Mouse (Mus musculus) hindbrain, embryonic 16.5 days (tissue): ENCODE measurements around the gene Rusc2. TPM values are rescaled to one million over a fixed set of nuclear protein-coding genes. Genes with fewer than 3 reads are reported as not detected.

Experiments used
- ATAC-seq: fragments of 200-750 bp; cut with Nextera tagmentation; 2 replicates; pipeline ENCODE4 v1.8.0; 2017; ENCODE audit warnings: moderate TSS enrichment, moderate library complexity
- H3K27ac ChIP-seq: fragments of 300-500 bp; sonication (generic); 2 replicates; pipeline ENCODE4 v1.5.1; 2014; ENCODE audit warnings: low read depth, mild to moderate bottlenecking, control low read depth, low read length, moderate library complexity
- H3K27me3 ChIP-seq: fragments of 300-500 bp; sonication (generic); replicated peaks from 2 replicates; pipeline ENCODE4 v1.6.1; 2014; ENCODE audit warnings: low read length; ENCODE audit not compliant: control insufficient read depth, insufficient read depth
- H3K36me3 ChIP-seq: fragments of 300-500 bp; sonication (generic); 2 replicates; pipeline ENCODE4 v1.6.1; 2014; ENCODE audit warnings: mild to moderate bottlenecking, low read length, moderate library complexity, mixed read lengths; ENCODE audit not compliant: control insufficient read depth, insufficient read depth
- H3K4me1 ChIP-seq: fragments of 300-500 bp; sonication (generic); 2 replicates; pipeline ENCODE4 v1.6.1; 2014; ENCODE audit warnings: low read depth, low read length; ENCODE audit not compliant: control insufficient read depth, insufficient read depth
- H3K4me2 ChIP-seq: fragments of 300-500 bp; sonication (generic); 2 replicates; pipeline ENCODE4 v1.6.1; 2014; ENCODE audit warnings: mild to moderate bottlenecking, low read length, control low read depth, moderate library complexity
- H3K4me3 ChIP-seq: fragments of 300-500 bp; sonication (generic); 2 replicates; pipeline ENCODE4 v1.5.1; 2014; ENCODE audit warnings: mild to moderate bottlenecking, low read length, control low read depth, moderate library complexity
- H3K9ac ChIP-seq: fragments of 300-500 bp; sonication (generic); 2 replicates; pipeline ENCODE4 v1.6.1; 2014; ENCODE audit warnings: low read depth, mild to moderate bottlenecking, control low read depth, low read length, moderate library complexity
- H3K9me3 ChIP-seq: fragments of 300-500 bp; sonication (generic); 2 replicates; pipeline ENCODE4 v1.6.1; 2014; ENCODE audit warnings: mild to moderate bottlenecking, low read length, moderate library complexity; ENCODE audit not compliant: control insufficient read depth
- WGBS: fragments of 180-500 bp; shearing (Covaris S2); extraction: QIAGEN DNeasy Blood & Tissue Kit; methylation state at CpG from one replicate; pipeline ENCODE4 v1.1.7; 2014; 5-methylcytosine and 5-hydroxymethylcytosine counted together
- polyA plus RNA-seq: library from polyadenylated mRNA; unstranded; fragments of >200 nt; fragmentation: Nextera tagmentation; extraction: Ambion mirVana; gene quantifications from 2 replicates; pipeline ENCODE4 v1.2.1, GENCODE M21; 2015

Rusc2 gene
- polyA plus RNA-seq, 1 experiment from 2014 or later: 70.8 TPM

DNA sequence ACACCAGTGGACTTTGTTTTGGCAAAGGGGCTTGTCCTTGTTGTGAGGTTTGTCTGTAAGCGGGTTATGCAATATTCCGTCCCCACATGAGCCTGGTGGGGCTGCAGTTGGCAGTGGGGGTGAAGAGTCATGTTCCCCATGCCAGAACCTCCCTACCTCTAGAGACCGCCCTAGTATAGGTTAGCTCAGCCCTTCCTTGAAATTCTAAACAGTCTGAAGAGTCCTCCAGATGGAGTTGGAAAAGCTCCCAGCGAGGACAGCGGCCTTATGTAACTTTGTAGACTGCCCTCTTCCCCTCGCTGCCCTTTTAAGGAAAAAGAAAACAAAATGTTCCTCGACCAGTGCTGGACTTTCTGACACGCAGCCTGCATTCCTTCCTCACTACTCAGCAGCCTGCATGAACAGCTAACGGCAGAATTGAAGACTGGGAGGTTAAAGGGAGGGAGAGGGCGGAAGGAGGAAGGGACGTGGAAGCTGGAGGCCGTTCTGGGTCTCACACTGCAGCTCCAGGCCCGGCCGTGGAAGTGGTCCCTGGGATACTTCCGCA is 12.6 kb downstream of the Rusc2 start:
- WGBS: 66% methylated on average over 15 of the region's 15 CpGs
- Histone ChIP-seq H3K4me2 (no peak overlapping the region), H3K4me1 (peaks cover 16% of the 10 kb centered on the region), H3K27me3 (no peaks in the 10 kb centered on the region), H3K27ac (peak overlapping the region; percentile 42; the same call in 1 of the 2 replicates), H3K9ac (no peak overlapping the region), H3K4me3 (no peak overlapping the region), H3K36me3 (no peaks in the 10 kb centered on the region), H3K9me3 (no peaks in the 10 kb centered on the region)
- ATAC-seq: no peak

DNA sequence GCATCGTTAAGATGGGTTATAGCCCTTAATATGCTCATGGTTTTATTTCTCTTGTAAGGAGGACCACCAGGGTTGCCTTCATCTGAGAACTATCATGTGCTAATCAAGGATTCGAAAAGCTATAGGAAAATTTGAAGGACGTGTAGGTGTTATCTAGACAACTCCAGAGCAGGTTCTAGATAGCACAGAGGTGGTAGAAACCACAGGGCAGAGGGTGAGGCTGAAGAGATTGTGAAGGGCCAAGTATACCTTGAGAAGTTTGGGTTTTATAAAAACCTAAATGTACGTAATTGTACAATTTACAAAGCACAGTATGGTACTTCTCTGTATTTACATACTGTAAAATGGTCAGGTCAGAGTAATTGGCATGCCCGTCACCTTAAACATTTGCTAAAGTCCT is 13.4 kb downstream of the Rusc2 start:
- H3K4me1 ChIP-seq: peaks cover 21% of the 10 kb centered on the region
- H3K4me3 ChIP-seq: no peak overlapping the region
- WGBS: 94% methylated on average over 5 of the region's 5 CpGs
- no peaks in the 10 kb centered on the region for H3K36me3 ChIP-seq
- peak overlapping the region; percentile 42; the same call in 1 of the 2 replicates for H3K27ac ChIP-seq
- no peaks in the 10 kb centered on the region for H3K9me3 ChIP-seq
- H3K27me3 ChIP-seq: no peaks in the 10 kb centered on the region
- H3K9ac ChIP-seq: no peak overlapping the region
- no peak for ATAC-seq
- no peak overlapping the region for H3K4me2 ChIP-seq

DNA sequence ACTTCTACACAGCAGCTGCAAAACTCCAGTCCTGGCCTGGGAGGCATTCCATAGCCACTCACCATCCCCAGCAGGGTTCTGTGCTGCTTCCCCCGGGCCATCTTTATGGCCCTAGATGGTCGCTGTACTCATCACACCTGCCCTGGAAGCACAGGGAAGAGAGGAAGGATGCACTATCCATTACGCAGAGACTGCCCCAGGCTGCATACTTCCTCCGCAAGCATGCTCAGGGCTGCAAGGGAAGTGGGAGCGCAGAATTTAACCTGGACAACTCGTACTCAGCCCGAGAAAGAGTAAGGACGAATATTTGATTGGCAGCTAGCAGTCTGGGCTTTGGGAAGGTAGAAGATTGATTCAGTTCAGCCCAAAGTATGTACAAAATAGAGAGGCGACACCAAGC is 14.1 kb downstream of the Rusc2 start:
- no peaks in the 10 kb centered on the region for H3K36me3 ChIP-seq
- ATAC-seq: no peak
- H3K4me1 ChIP-seq: peaks cover 21% of the 10 kb centered on the region
- WGBS: 76% methylated on average over 9 of the region's 9 CpGs
- no peak overlapping the region for H3K9ac ChIP-seq
- no peak overlapping the region for H3K4me2 ChIP-seq
- no peaks in the 10 kb centered on the region for H3K27me3 ChIP-seq
- H3K9me3 ChIP-seq: no peaks in the 10 kb centered on the region
- H3K27ac ChIP-seq: no peak overlapping the region
- no peak overlapping the region for H3K4me3 ChIP-seq

DNA sequence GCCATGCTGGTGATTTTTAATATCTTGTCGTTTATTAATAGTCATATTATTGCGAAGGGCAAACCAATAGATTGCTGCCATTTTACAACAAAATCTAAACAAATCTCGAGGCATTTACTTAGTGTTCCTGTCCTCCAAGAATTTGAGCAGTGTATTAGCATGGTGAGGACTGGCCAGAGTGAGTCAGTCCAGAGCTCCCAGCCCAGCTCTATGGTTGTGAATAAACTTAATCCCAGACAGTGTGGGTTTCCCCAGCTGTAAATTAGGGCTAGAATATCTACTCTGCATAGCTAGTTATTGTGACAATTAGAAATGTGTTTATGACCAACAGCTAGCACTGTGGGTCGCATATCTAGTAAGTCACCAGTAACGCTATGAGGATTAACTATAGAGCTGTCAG is 14.6 kb downstream of the Rusc2 start:
- peaks cover 26% of the 10 kb centered on the region for H3K4me1 ChIP-seq
- H3K36me3 ChIP-seq: no peaks in the 10 kb centered on the region
- 94% methylated on average over 5 of the region's 5 CpGs for WGBS
- no peaks in the 10 kb centered on the region for H3K27me3 ChIP-seq
- no peak overlapping the region for H3K4me2 ChIP-seq
- no peak overlapping the region for H3K4me3 ChIP-seq
- no peak for ATAC-seq
- no peaks in the 10 kb centered on the region for H3K9me3 ChIP-seq
- H3K9ac ChIP-seq: no peak overlapping the region
- H3K27ac ChIP-seq: no peak overlapping the region

DNA sequence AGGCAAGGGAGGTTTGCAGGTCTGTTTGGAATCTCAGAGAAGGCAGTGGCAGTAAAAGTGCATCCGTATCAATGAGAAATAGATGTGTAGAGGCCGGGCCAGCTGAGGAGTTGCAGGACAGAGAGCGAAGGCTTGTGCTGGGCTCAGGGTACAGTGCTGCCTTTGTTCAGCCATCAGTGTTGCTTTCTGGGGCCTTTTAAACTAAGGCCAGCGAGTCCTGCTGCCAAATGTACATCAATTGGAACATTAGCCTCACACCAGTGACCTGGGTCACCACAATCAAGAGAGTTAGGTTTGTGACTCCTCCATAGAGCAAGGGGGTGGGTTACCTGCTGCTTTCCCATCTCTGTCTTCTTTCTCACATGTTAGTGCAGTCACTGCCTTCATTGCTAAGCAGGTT is 16.2 kb downstream of the Rusc2 start:
- Histone ChIP-seq H3K27ac (peak overlapping the region; percentile 55), H3K4me3 (no peak overlapping the region), H3K27me3 (no peaks in the 10 kb centered on the region), H3K36me3 (no peaks in the 10 kb centered on the region), H3K9me3 (no peaks in the 10 kb centered on the region), H3K4me2 (no peak overlapping the region), H3K4me1 (peaks cover 26% of the 10 kb centered on the region), H3K9ac (no peak overlapping the region)
- ATAC-seq: peak; percentile 43; the same call in 1 of the 2 replicates
- WGBS: 68% methylated on average over 4 of the region's 4 CpGs

DNA sequence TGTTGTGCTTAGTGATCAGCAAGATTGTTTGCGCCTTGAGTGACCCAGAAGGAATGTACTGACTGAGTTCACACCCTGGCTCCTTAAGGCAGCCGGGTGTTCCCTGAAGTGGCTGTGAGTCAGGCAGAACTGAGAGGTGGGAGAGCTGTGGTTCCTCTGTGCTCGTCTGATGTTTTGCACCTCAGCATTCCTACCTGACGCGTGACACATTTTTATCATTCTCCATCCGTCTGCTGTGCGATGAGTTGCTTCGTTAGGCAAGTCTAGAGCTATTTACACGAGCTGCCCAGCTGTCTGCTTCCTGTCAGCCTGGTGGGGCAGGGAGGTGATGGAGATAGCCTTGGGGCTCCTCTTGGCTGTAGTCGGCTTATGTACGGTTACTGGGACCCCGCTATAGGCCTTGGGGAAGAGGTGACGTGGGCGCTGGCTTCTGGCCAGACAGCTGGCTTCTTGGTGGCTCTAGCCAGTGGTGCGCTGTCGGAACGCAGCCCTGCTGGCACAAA is 17.1 kb downstream of the Rusc2 start:
- Histone ChIP-seq H3K4me3 (no peak overlapping the region), H3K9ac (peak overlapping the region; percentile 39), H3K4me1 (peaks cover 26% of the 10 kb centered on the region), H3K27ac (peak overlapping the region; percentile 50), H3K4me2 (peak overlapping the region; percentile 25), H3K27me3 (no peaks in the 10 kb centered on the region), H3K36me3 (no peaks in the 10 kb centered on the region), H3K9me3 (no peaks in the 10 kb centered on the region)
- 45% methylated on average over 17 of the region's 17 CpGs for WGBS
- ATAC-seq: peak; percentile 62

DNA sequence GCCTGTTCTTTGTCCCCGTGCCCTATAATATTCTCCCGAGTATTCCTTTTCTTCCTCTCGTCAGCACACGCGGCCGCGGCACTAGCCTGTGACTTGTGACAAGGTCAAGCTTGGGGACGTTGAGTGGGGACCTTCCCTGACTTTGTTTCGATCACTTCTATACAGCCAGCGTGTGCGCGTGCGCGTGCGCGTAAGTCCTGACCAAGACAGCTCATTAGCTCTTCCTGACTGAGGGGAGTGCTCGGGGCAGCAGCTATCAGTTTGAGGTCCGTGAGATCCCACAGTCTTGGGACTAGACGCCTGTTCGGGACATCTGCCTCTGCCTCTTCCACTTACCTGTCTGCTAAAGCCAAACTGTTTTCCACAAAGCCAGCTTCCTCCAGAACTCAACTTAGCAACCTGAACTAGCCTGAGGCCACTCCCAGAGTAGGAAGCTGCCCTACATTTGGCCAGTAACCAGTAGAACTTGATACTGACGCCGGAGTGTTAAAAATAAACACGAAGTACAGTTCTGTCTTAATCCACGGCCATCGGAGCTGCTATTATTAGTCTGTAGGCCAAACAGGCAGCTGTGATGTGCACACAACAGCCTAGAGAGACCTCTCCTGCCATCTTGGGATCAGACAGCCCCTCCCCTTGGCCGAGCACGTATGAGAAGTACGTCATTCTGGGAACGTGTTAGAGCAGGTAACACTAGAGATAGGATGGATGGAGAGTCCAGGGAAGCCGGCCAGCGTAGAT is 17.8 kb downstream of the Rusc2 start:
- H3K4me2 ChIP-seq: peak overlapping the region; percentile 25
- 68% methylated on average over 31 of the region's 31 CpGs for WGBS

DNA sequence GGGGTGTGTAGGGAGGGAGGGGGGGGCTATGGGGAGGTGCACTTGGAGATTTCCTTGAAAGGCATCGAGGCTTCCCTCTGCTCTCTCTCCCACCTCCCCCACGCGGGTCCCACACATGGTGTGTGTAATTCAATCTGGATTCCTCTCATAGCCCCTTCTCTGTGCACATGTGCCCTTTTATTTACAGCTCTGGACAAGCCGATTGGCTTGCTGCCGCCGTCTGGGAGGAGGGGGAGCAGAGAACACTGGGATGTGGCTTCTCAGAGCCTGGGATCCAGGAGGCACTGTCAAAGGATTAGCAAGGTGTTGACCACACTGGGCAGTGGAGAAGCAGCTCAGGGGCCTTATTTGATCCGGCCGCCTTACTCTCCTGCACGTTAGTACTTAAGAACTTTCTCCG is 19.2 kb downstream of the Rusc2 start:
- no peaks in the 10 kb centered on the region for H3K9me3 ChIP-seq
- H3K27me3 ChIP-seq: no peaks in the 10 kb centered on the region
- no peak overlapping the region for H3K9ac ChIP-seq
- H3K4me1 ChIP-seq: peaks cover 33% of the 10 kb centered on the region
- WGBS: 36% methylated on average over 10 of the region's 10 CpGs
- no peaks in the 10 kb centered on the region for H3K36me3 ChIP-seq
- H3K4me2 ChIP-seq: no peak overlapping the region
- ATAC-seq: no peak
- H3K4me3 ChIP-seq: no peak overlapping the region
- H3K27ac ChIP-seq: no peak overlapping the region

More for the DNA sequence above, 17.8 kb downstream of the Rusc2 start:
- Histone ChIP-seq H3K9me3 (no peaks in the 10 kb centered on the region), H3K27ac (peak overlapping the region; percentile 19; the same call in 1 of the 2 replicates), H3K9ac (no peak overlapping the region), H3K27me3 (no peaks in the 10 kb centered on the region), H3K36me3 (no peaks in the 10 kb centered on the region), H3K4me3 (no peak overlapping the region), H3K4me1 (peaks cover 26% of the 10 kb centered on the region)
- peak; percentile 19; the same call in 1 of the 2 replicates for ATAC-seq

DNA sequence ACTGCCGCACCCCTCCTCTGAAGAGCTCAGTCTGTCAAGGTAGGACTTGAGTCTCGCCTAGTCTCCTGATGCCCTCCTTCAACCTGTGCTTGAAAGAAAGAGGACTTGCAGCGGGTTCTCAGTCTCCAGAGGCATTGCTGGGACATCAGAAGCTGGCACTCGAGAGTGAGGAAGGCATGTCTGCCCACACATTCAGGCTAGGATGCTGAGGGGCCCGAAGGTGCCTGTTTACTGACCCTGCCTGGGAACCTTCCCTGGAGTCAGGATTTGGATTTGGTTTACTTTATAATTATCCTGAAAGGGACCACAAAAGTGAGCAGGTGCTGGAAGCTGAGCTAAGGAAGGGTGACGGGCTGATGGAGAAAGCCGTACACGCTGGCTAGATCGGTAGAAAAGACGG is 19.7 kb downstream of the Rusc2 start:
- no peaks in the 10 kb centered on the region for H3K27me3 ChIP-seq
- no peaks in the 10 kb centered on the region for H3K9me3 ChIP-seq
- no peak overlapping the region for H3K4me3 ChIP-seq
- H3K36me3 ChIP-seq: no peaks in the 10 kb centered on the region
- no peak overlapping the region for H3K27ac ChIP-seq
- H3K4me2 ChIP-seq: no peak overlapping the region
- WGBS: 88% methylated on average over 10 of the region's 10 CpGs
- H3K9ac ChIP-seq: no peak overlapping the region
- peaks cover 35% of the 10 kb centered on the region for H3K4me1 ChIP-seq
- ATAC-seq: no peak
